Mouse (Mus musculus): ENCODE results near the gene Rpl41.
A peak's percentile ranks its signal among the peaks of the same experiment; 100 is the strongest.
"Not testable (repeated sequence)": the region's sequence is repeated elsewhere in the genome, so short reads cannot be mapped to it uniquely, and the experiment has no call there.

Rpl41 gene

GRCm38 (mm10) chr10:128555567-128555966 lies 6.5 kb upstream of the Rpl41 start:
- not testable (repeated sequence) for DNase-seq

- not testable (repeated sequence) for DNase-seq
Observed at GRCm38 (mm10) chr10:128550144-128550823, 1.2 kb upstream of the Rpl41 start.

- DNase-seq = not testable (repeated sequence)
Observed at GRCm38 (mm10) chr10:128549682-128550057, 565 bp upstream of the Rpl41 start.

- DNase-seq = not testable (repeated sequence)
Observed at GRCm38 (mm10) chr10:128548051-128548791, 884 bp downstream of the Rpl41 start.

GRCm38 (mm10) chr10:128547361-128548032 lies 1.6 kb downstream of the Rpl41 start, which contains the start of gene Zc3h10:
TSS of gene Zc3h10 (minus strand) at chr10:128547774.
- peak; percentile 92 for DNase-seq

- DNase-seq = no peak
Observed at GRCm38 (mm10) chr10:128546787-128547186, 2.3 kb downstream of the Rpl41 start.

- no peak for DNase-seq
Observed at GRCm38 (mm10) chr10:128546361-128546760, 2.7 kb downstream of the Rpl41 start.

- no peak for DNase-seq
Observed at GRCm38 (mm10) chr10:128545570-128545898, 3.6 kb downstream of the Rpl41 start.

- DNase-seq = no peak
Observed at GRCm38 (mm10) chr10:128544674-128545569, 4.2 kb downstream of the Rpl41 start.

GRCm38 (mm10) chr10:128544151-128544657 lies 4.9 kb downstream of the Rpl41 start:
- DNase-seq = no peak

- DNase-seq = no peak
Observed at GRCm38 (mm10) chr10:128543100-128543499, 6.0 kb downstream of the Rpl41 start.

GRCm38 (mm10) chr10:128538340-128538870 lies 10.7 kb downstream of the Rpl41 start:
- no peak for DNase-seq

GRCm38 (mm10) chr10:128536266-128536940 lies 12.7 kb downstream of the Rpl41 start:
- DNase-seq = peak; percentile 92

- DNase-seq = no peak
Observed at GRCm38 (mm10) chr10:128535624-128536265, 13.4 kb downstream of the Rpl41 start.

- DNase-seq = no peak
Observed at GRCm38 (mm10) chr10:128535206-128535605, 13.9 kb downstream of the Rpl41 start.

GRCm38 (mm10) chr10:128526366-128527356 lies 22.4 kb downstream of the Rpl41 start:
- DNase-seq = no peak

- DNase-seq = peak; percentile 93
Observed at GRCm38 (mm10) chr10:128525671-128526308, 23.3 kb downstream of the Rpl41 start, which contains the start of gene Esyt1. TSS of gene Esyt1 (minus strand) at chr10:128525871.

- peak; percentile 62 for DNase-seq
Observed at GRCm38 (mm10) chr10:128524732-128525662, 24.1 kb downstream of the Rpl41 start.

Measured in lung, postnatal 14 days (tissue).